Mouse (Mus musculus) intestine, embryonic 15.5 days (tissue): ENCODE data around the gene Slitrk3. TPM values are rescaled to one million over a fixed set of nuclear protein-coding genes. Genes with fewer than 3 reads are reported as not detected.
"Not testable (repeated sequence)": the region's sequence is repeated elsewhere in the genome, so short reads cannot be mapped to it uniquely, and the experiment has no call there.

Source experiments
- ATAC-seq: fragments of 200-750 bp; cut with Nextera tagmentation; 2 replicates; pipeline ENCODE4 v1.8.0; 2017; ENCODE audit warnings: moderate TSS enrichment, moderate library complexity
- H3K27ac ChIP-seq: fragments of 300-500 bp; sonication (generic); 2 replicates; pipeline ENCODE4 v1.5.1; 2015; ENCODE audit warnings: mild to moderate bottlenecking, inconsistent platforms
- H3K27me3 ChIP-seq: fragments of 300-500 bp; sonication (generic); replicated peaks from 2 replicates; pipeline ENCODE4 v1.6.1; 2015; ENCODE audit warnings: inconsistent platforms
- H3K36me3 ChIP-seq: fragments of 300-500 bp; sonication (generic); 2 replicates; pipeline ENCODE4 v1.6.1; 2015; ENCODE audit warnings: inconsistent platforms
- H3K4me1 ChIP-seq: fragments of 300-500 bp; sonication (generic); replicated peaks from 2 replicates; pipeline ENCODE4 v1.6.1; 2015; ENCODE audit warnings: inconsistent platforms
- H3K4me2 ChIP-seq: fragments of 300-500 bp; sonication (generic); replicated peaks from 2 replicates; pipeline ENCODE4 v1.6.1; 2015; ENCODE audit warnings: mild to moderate bottlenecking, inconsistent platforms
- H3K4me3 ChIP-seq: fragments of 300-500 bp; sonication (generic); replicated peaks from 2 replicates; pipeline ENCODE4 v1.5.1; 2015; ENCODE audit warnings: inconsistent platforms
- H3K9ac ChIP-seq: fragments of 300-500 bp; sonication (generic); 2 replicates; pipeline ENCODE4 v1.6.1; 2015; ENCODE audit warnings: inconsistent platforms
- H3K9me3 ChIP-seq: fragments of 300-500 bp; sonication (generic); 2 replicates; pipeline ENCODE4 v1.6.1; 2016; ENCODE audit warnings: inconsistent platforms
- WGBS: fragments of 180-500 bp; shearing (Covaris S2); methylation state at CpG from one replicate; pipeline ENCODE4 v1.1.7; 2015; 5-methylcytosine and 5-hydroxymethylcytosine counted together
- polyA plus RNA-seq: library from polyadenylated mRNA; unstranded; fragments of >200 nt; fragmentation: Nextera tagmentation; extraction: Ambion mirVana; gene quantifications from 2 replicates; pipeline ENCODE4 v1.2.1, GENCODE M21; 2015

Gene Slitrk3
- polyA plus RNA-seq, result 0.68 and 0.87 TPM in 2 replicates

- ATAC-seq, result peak; percentile 49; the same call in 1 of the 2 replicates
- peak within 1 kb of the TSS; percentile 47 for H3K4me3 ChIP-seq
- no peaks in the 10 kb centered on the region for H3K36me3 ChIP-seq
- WGBS, result under 1% methylated on average over 42 of the region's 44 CpGs
- peak within 1 kb of the TSS; percentile 92 for H3K4me2 ChIP-seq
- H3K27me3 ChIP-seq, result peaks cover 26% of the 10 kb centered on the region
- H3K9ac ChIP-seq, result peak within 1 kb of the TSS; percentile 30
- no peaks in the 10 kb centered on the region for H3K9me3 ChIP-seq
- H3K27ac ChIP-seq, result no peak within 1 kb of the TSS
- peaks cover 6% of the 10 kb centered on the region; the same call in 1 of the 2 replicates for H3K4me1 ChIP-seq
These were observed at the start of gene Slitrk3 for GRCm38 (mm10) chr3:73057197-73057811. TSS of gene Slitrk3 (minus strand) at chr3:73057803.

- H3K9me3 ChIP-seq, H3K9ac ChIP-seq, H3K4me3 ChIP-seq, H3K27me3 ChIP-seq, ATAC-seq, H3K4me1 ChIP-seq, H3K27ac ChIP-seq, H3K4me2 ChIP-seq, H3K36me3 ChIP-seq: not testable (repeated sequence)
- WGBS, result 90% methylated on average over 2 of the region's 2 CpGs
These were observed 36.8 kb upstream of the Slitrk3 start for GRCm38 (mm10) chr3:73094445-73094844.

GRCm38 (mm10) chr3:73084620-73085019, 27.0 kb upstream of the Slitrk3 start:
- Histone ChIP-seq H3K36me3 (no peaks in the 10 kb centered on the region), H3K4me1 (no peaks in the 10 kb centered on the region), H3K9ac (no peak overlapping the region), H3K4me3 (no peak overlapping the region), H3K27ac (no peak overlapping the region), H3K4me2 (no peak overlapping the region), H3K9me3 (no peaks in the 10 kb centered on the region), H3K27me3 (no peaks in the 10 kb centered on the region)
- no peak for ATAC-seq
- 73% methylated on average over 5 of the region's 5 CpGs for WGBS

GRCm38 (mm10) chr3:73065823-73066755, 8.5 kb upstream of the Slitrk3 start:
- peak; percentile 80 for ATAC-seq
- no peak overlapping the region for H3K27ac ChIP-seq
- H3K4me1 ChIP-seq, result no peaks in the 10 kb centered on the region
- no peak overlapping the region for H3K9ac ChIP-seq
- H3K9me3 ChIP-seq, result no peaks in the 10 kb centered on the region
- no peaks in the 10 kb centered on the region for H3K36me3 ChIP-seq
- H3K4me3 ChIP-seq, result peak overlapping the region; percentile 26
- peak overlapping the region; percentile 59 for H3K4me2 ChIP-seq
- 11% methylated on average over 20 of the region's 20 CpGs for WGBS
- H3K27me3 ChIP-seq, result no peaks in the 10 kb centered on the region

- WGBS, result 23% methylated on average over 4 of the region's 4 CpGs
- Histone ChIP-seq H3K9ac (no peak overlapping the region), H3K4me3 (no peak overlapping the region), H3K4me2 (no peak overlapping the region), H3K27ac (no peak overlapping the region), H3K4me1 (peaks cover 6% of the 10 kb centered on the region; the same call in 1 of the 2 replicates), H3K36me3 (no peaks in the 10 kb centered on the region), H3K9me3 (no peaks in the 10 kb centered on the region), H3K27me3 (peaks cover 25% of the 10 kb centered on the region)
- ATAC-seq, result no peak
These were observed 587 bp upstream of the Slitrk3 start for GRCm38 (mm10) chr3:73058190-73058589.

GRCm38 (mm10) chr3:73056492-73057196, 959 bp downstream of the Slitrk3 start:
- no peaks in the 10 kb centered on the region for H3K36me3 ChIP-seq
- no peaks in the 10 kb centered on the region for H3K9me3 ChIP-seq
- peak overlapping the region; percentile 30; the same call in 1 of the 2 replicates for H3K9ac ChIP-seq
- no peak overlapping the region for H3K27ac ChIP-seq
- peaks cover 26% of the 10 kb centered on the region for H3K27me3 ChIP-seq
- H3K4me1 ChIP-seq, result peaks cover 6% of the 10 kb centered on the region; the same call in 1 of the 2 replicates
- WGBS, result 2% methylated on average over 32 of the region's 32 CpGs
- H3K4me2 ChIP-seq, result peak overlapping the region; percentile 92
- H3K4me3 ChIP-seq, result peak overlapping the region; percentile 47
- ATAC-seq, result peak; percentile 48; the same call in 1 of the 2 replicates

GRCm38 (mm10) chr3:73056044-73056438, 1.6 kb downstream of the Slitrk3 start:
- Histone ChIP-seq H3K4me1 (peaks cover 6% of the 10 kb centered on the region; the same call in 1 of the 2 replicates), H3K27me3 (peaks cover 26% of the 10 kb centered on the region)
- WGBS, result 39% methylated on average over 5 of the region's 5 CpGs

GRCm38 (mm10) chr3:73055399-73056043, 2.1 kb downstream of the Slitrk3 start:
- no peak overlapping the region for H3K4me3 ChIP-seq
- ATAC-seq, result no peak
- H3K9me3 ChIP-seq, result no peaks in the 10 kb centered on the region
- no peak overlapping the region for H3K27ac ChIP-seq
- WGBS, result 44% methylated on average over 7 of the region's 7 CpGs
- H3K27me3 ChIP-seq, result peaks cover 26% of the 10 kb centered on the region
- no peaks in the 10 kb centered on the region for H3K36me3 ChIP-seq
- no peak overlapping the region for H3K9ac ChIP-seq
- peaks cover 6% of the 10 kb centered on the region; the same call in 1 of the 2 replicates for H3K4me1 ChIP-seq
- no peak overlapping the region for H3K4me2 ChIP-seq

More at GRCm38 (mm10) chr3:73056044-73056438, 1.6 kb downstream of the Slitrk3 start:
- Histone ChIP-seq H3K36me3 (no peaks in the 10 kb centered on the region), H3K9ac (no peak overlapping the region), H3K9me3 (no peaks in the 10 kb centered on the region), H3K4me3 (no peak overlapping the region), H3K27ac (no peak overlapping the region), H3K4me2 (no peak overlapping the region)
- no peak for ATAC-seq

- Histone ChIP-seq H3K9ac (no peak overlapping the region), H3K4me2 (peak overlapping the region; percentile 62), H3K9me3 (no peaks in the 10 kb centered on the region), H3K4me3 (peak overlapping the region; percentile 27), H3K36me3 (no peaks in the 10 kb centered on the region), H3K27ac (no peak overlapping the region), H3K4me1 (peaks cover 6% of the 10 kb centered on the region; the same call in 1 of the 2 replicates), H3K27me3 (peaks cover 26% of the 10 kb centered on the region)
- WGBS, result 4% methylated on average over 26 of the region's 26 CpGs
- ATAC-seq, result peak; percentile 60; the same call in 1 of the 2 replicates
These were observed 4.1 kb downstream of the Slitrk3 start for GRCm38 (mm10) chr3:73053451-73053931.

GRCm38 (mm10) chr3:73046248-73046647, 11.4 kb downstream of the Slitrk3 start:
- under 1% methylated on average over 3 of the region's 3 CpGs for WGBS
- no peaks in the 10 kb centered on the region for H3K27me3 ChIP-seq
- no peak overlapping the region for H3K4me3 ChIP-seq
- no peak overlapping the region for H3K9ac ChIP-seq
- H3K4me1 ChIP-seq, result no peaks in the 10 kb centered on the region
- no peaks in the 10 kb centered on the region for H3K36me3 ChIP-seq
- no peak for ATAC-seq
- no peak overlapping the region for H3K27ac ChIP-seq
- no peaks in the 10 kb centered on the region for H3K9me3 ChIP-seq
- no peak overlapping the region for H3K4me2 ChIP-seq

- H3K4me1 ChIP-seq, result no peaks in the 10 kb centered on the region
- no peak overlapping the region for H3K27ac ChIP-seq
- no peaks in the 10 kb centered on the region for H3K27me3 ChIP-seq
- no peak overlapping the region for H3K9ac ChIP-seq
- no peak overlapping the region for H3K4me2 ChIP-seq
- no peaks in the 10 kb centered on the region for H3K9me3 ChIP-seq
- ATAC-seq, result no peak
- H3K36me3 ChIP-seq, result no peaks in the 10 kb centered on the region
- no peak overlapping the region for H3K4me3 ChIP-seq
These were observed 15.3 kb downstream of the Slitrk3 start for GRCm38 (mm10) chr3:73042256-73042655.
